Mouse (Mus musculus) forebrain, embryonic 13.5 days (tissue): ENCODE measurements at regions not wholly inside any gene's neighbourhood (a gene's known extent, or its start where the extent isn't known, plus 50 kb on each side); places are given as distances from the start of the nearest gene placed in this dataset.

Experiments
- ATAC-seq: fragments of 200-750 bp; cut with Nextera tagmentation; 2 replicates; pipeline ENCODE4 v1.8.0; 2017
- H3K27ac ChIP-seq: fragments of 300-500 bp; sonication (generic); 2 replicates; pipeline ENCODE4 v1.5.1; 2015; ENCODE audit warnings: inconsistent platforms, mild to moderate bottlenecking, moderate library complexity
- H3K27me3 ChIP-seq: fragments of 300-500 bp; sonication (generic); 2 replicates; pipeline ENCODE4 v1.6.1; 2015; ENCODE audit warnings: mild to moderate bottlenecking, inconsistent platforms
- H3K36me3 ChIP-seq: fragments of 300-500 bp; sonication (generic); 2 replicates; pipeline ENCODE4 v1.6.1; 2015; ENCODE audit warnings: mild to moderate bottlenecking, inconsistent platforms; ENCODE audit not compliant: poor library complexity, severe bottlenecking
- H3K4me1 ChIP-seq: fragments of 300-500 bp; sonication (generic); 2 replicates; pipeline ENCODE4 v1.6.1; 2015; ENCODE audit warnings: inconsistent platforms
- H3K4me2 ChIP-seq: fragments of 300-500 bp; sonication (generic); 2 replicates; pipeline ENCODE4 v1.6.1; 2015; ENCODE audit warnings: inconsistent platforms, mild to moderate bottlenecking, moderate library complexity
- H3K4me3 ChIP-seq: fragments of 300-500 bp; sonication (generic); 2 replicates; pipeline ENCODE4 v1.5.1; 2015; ENCODE audit warnings: mild to moderate bottlenecking, inconsistent platforms
- H3K9ac ChIP-seq: fragments of 300-500 bp; sonication (generic); 2 replicates; pipeline ENCODE4 v1.6.1; 2015; ENCODE audit warnings: mild to moderate bottlenecking, inconsistent platforms
- H3K9me3 ChIP-seq: fragments of 300-500 bp; sonication (generic); replicated peaks from 2 replicates; pipeline ENCODE4 v1.6.1; 2016; ENCODE audit warnings: inconsistent platforms
- WGBS: fragments of 180-500 bp; shearing (Covaris S2); methylation state at CpG from one replicate; pipeline ENCODE4 v1.1.7; 2015; 5-methylcytosine and 5-hydroxymethylcytosine counted together

DNA sequence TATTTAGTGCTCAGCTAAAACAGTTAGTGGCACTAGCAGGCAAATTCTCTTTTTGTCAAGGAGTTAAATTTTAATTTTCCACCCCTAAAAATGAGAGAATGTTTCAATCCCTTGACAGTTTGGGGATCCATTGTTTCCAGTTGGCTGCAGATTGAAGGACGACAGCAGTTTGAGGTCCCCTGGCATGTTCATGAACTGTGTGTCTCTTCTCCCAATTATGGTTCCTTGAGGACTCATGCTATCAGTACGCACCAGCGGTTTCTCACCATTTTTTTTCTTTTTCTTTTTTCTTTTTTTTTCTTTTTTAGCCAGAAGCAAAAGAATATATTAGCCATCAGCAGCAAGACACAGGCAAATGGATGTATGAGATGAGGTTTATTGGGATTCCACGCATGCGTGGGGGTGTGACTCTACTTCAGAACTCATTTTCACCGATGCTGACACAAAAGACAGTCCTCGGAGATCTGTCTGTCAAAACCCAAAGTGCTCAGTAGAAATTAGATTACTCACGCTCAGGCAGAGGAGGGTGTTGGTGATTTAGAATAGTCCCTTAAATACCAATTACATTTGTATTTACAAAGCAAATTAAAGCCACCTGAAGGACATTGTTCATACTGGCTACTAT, 157.8 kb upstream of the Arrdc4 start:
- Histone ChIP-seq H3K4me1 (peaks cover 20% of the 10 kb centered on the region), H3K27me3 (no peaks in the 10 kb centered on the region), H3K9ac (no peak overlapping the region), H3K9me3 (no peaks in the 10 kb centered on the region; the same call in 1 of the 2 replicates), H3K36me3 (no peaks in the 10 kb centered on the region), H3K27ac (peak overlapping the region; percentile 37; the same call in 1 of the 2 replicates), H3K4me3 (no peak overlapping the region), H3K4me2 (no peak overlapping the region)
- ATAC-seq = peak; percentile 63
- 32% methylated on average over 8 of the region's 8 CpGs for WGBS

DNA sequence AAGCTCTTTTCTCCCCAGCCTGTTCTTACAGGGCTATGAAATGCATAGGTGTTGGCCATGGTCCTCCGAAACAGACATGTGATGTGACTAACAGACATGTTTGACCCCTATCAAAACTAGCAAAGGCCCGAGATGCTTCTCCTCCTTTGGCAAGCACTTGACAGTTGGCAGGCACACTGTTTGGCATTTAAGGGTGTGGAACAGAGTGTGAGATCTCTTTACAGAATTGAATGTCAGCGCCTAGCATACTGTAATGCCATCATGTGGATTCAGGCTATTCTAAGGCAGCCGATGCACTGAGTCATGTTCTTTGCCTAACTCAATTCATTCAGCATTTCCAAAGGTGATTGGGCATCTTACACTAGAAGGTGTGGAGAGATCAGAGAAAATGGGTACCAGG, 156.8 kb upstream of the Arrdc4 start:
- no peaks in the 10 kb centered on the region; the same call in 1 of the 2 replicates for H3K9me3 ChIP-seq
- H3K9ac ChIP-seq = no peak overlapping the region
- no peaks in the 10 kb centered on the region for H3K27me3 ChIP-seq
- peaks cover 20% of the 10 kb centered on the region for H3K4me1 ChIP-seq
- H3K4me2 ChIP-seq = no peak overlapping the region
- H3K27ac ChIP-seq = no peak overlapping the region
- WGBS = 91% methylated on average over 4 of the region's 4 CpGs
- H3K4me3 ChIP-seq = no peak overlapping the region
- 0 out of 2 replicates have a peak, but pooled peaks have one; percentile 23 for ATAC-seq
- no peaks in the 10 kb centered on the region for H3K36me3 ChIP-seq

DNA sequence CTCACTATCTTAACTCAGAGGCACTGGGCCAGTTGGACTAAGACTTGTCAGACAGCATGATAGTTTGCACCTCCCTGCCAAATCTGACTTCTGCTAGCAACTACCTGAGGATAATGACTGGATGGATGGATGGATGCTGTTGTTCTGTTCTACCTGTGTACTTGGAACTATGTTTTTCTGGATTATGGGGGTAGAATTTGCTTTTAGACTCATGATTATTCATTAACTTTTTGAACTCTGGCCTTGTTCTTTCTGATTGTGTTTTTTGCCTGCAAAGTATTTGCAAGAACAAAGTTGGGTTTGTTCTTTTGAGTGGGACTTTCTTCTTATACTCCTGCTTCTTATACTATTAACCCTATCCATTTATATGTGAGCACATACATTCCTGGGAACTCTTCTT, 137.1 kb upstream of the Arrdc4 start:
- no peak for ATAC-seq
- H3K4me2 ChIP-seq = no peak overlapping the region
- no peak overlapping the region for H3K27ac ChIP-seq
- no peaks in the 10 kb centered on the region for H3K9me3 ChIP-seq
- H3K4me1 ChIP-seq = no peaks in the 10 kb centered on the region
- H3K4me3 ChIP-seq = no peak overlapping the region
- no peak overlapping the region for H3K9ac ChIP-seq
- no peaks in the 10 kb centered on the region for H3K27me3 ChIP-seq
- H3K36me3 ChIP-seq = no peaks in the 10 kb centered on the region

GRCm38 (mm10) chr7:68873008-68873407, 124.0 kb upstream of the Arrdc4 start:
- Histone ChIP-seq H3K4me2 (no peak overlapping the region), H3K4me1 (no peaks in the 10 kb centered on the region), H3K9ac (no peak overlapping the region), H3K4me3 (no peak overlapping the region), H3K9me3 (no peaks in the 10 kb centered on the region), H3K27ac (no peak overlapping the region), H3K36me3 (no peaks in the 10 kb centered on the region), H3K27me3 (no peaks in the 10 kb centered on the region)
- WGBS = 65% methylated on average over 5 of the region's 5 CpGs
- no peak for ATAC-seq

GRCm38 (mm10) chr7:68864322-68865031, 115.4 kb upstream of the Arrdc4 start:
- no peaks in the 10 kb centered on the region for H3K36me3 ChIP-seq
- H3K4me2 ChIP-seq = no peak overlapping the region
- no peak overlapping the region for H3K27ac ChIP-seq
- WGBS = 35% methylated on average over 7 of the region's 7 CpGs
- no peaks in the 10 kb centered on the region for H3K9me3 ChIP-seq
- no peak overlapping the region for H3K9ac ChIP-seq
- no peaks in the 10 kb centered on the region for H3K27me3 ChIP-seq
- peak; percentile 82 for ATAC-seq
- H3K4me3 ChIP-seq = no peak overlapping the region
- peaks cover 15% of the 10 kb centered on the region for H3K4me1 ChIP-seq

GRCm38 (mm10) chr7:68858471-68859210, 109.6 kb upstream of the Arrdc4 start:
- Histone ChIP-seq H3K27me3 (no peaks in the 10 kb centered on the region), H3K9me3 (no peaks in the 10 kb centered on the region), H3K27ac (no peak overlapping the region), H3K4me2 (no peak overlapping the region), H3K9ac (no peak overlapping the region), H3K4me1 (peaks cover 10% of the 10 kb centered on the region), H3K36me3 (no peaks in the 10 kb centered on the region), H3K4me3 (no peak overlapping the region)
- ATAC-seq = peak; percentile 97
- 57% methylated on average over 2 of the region's 2 CpGs for WGBS

- H3K4me1 ChIP-seq = no peaks in the 10 kb centered on the region
- H3K36me3 ChIP-seq = no peaks in the 10 kb centered on the region
- H3K9ac ChIP-seq = no peak overlapping the region
- H3K27me3 ChIP-seq = no peaks in the 10 kb centered on the region
- ATAC-seq = 0 out of 2 replicates have a peak, but pooled peaks have one; percentile 51
- H3K4me2 ChIP-seq = no peak overlapping the region
- no peak overlapping the region for H3K27ac ChIP-seq
- 58% methylated on average over 3 of the region's 3 CpGs for WGBS
- no peaks in the 10 kb centered on the region for H3K9me3 ChIP-seq
- no peak overlapping the region for H3K4me3 ChIP-seq
Observed at GRCm38 (mm10) chr7:68851981-68852575, 103.0 kb upstream of the Arrdc4 start.

- H3K27ac ChIP-seq = no peak overlapping the region
Observed at GRCm38 (mm10) chr7:68844606-68845005, 95.6 kb upstream of the Arrdc4 start.

GRCm38 (mm10) chr7:68843374-68843773, 94.3 kb upstream of the Arrdc4 start:
- no peak for ATAC-seq
- H3K9ac ChIP-seq = no peak overlapping the region
- no peaks in the 10 kb centered on the region for H3K27me3 ChIP-seq
- H3K4me2 ChIP-seq = no peak overlapping the region
- WGBS = 61% methylated on average over 4 of the region's 4 CpGs
- H3K27ac ChIP-seq = no peak overlapping the region
- H3K4me3 ChIP-seq = no peak overlapping the region
- no peaks in the 10 kb centered on the region for H3K9me3 ChIP-seq
- no peaks in the 10 kb centered on the region for H3K4me1 ChIP-seq
- H3K36me3 ChIP-seq = no peaks in the 10 kb centered on the region

More at GRCm38 (mm10) chr7:68844606-68845005, 95.6 kb upstream of the Arrdc4 start:
- H3K27me3 ChIP-seq = no peaks in the 10 kb centered on the region
- H3K9ac ChIP-seq = no peak overlapping the region
- no peaks in the 10 kb centered on the region for H3K4me1 ChIP-seq
- H3K4me3 ChIP-seq = no peak overlapping the region
- H3K9me3 ChIP-seq = no peaks in the 10 kb centered on the region
- 81% methylated on average over 7 of the region's 7 CpGs for WGBS
- ATAC-seq = no peak
- no peaks in the 10 kb centered on the region for H3K36me3 ChIP-seq
- no peak overlapping the region for H3K4me2 ChIP-seq

GRCm38 (mm10) chr7:68833977-68834791, 85.1 kb upstream of the Arrdc4 start:
- Histone ChIP-seq H3K4me3 (no peak overlapping the region), H3K9me3 (no peaks in the 10 kb centered on the region), H3K4me2 (no peak overlapping the region), H3K27ac (no peak overlapping the region), H3K4me1 (0 out of 2 replicates have a peak, but pooled peaks cover 3% of the 10 kb centered on the region), H3K36me3 (no peaks in the 10 kb centered on the region), H3K27me3 (no peaks in the 10 kb centered on the region), H3K9ac (no peak overlapping the region)
- peak; percentile 54 for ATAC-seq
- 43% methylated on average over 10 of the region's 10 CpGs for WGBS

DNA sequence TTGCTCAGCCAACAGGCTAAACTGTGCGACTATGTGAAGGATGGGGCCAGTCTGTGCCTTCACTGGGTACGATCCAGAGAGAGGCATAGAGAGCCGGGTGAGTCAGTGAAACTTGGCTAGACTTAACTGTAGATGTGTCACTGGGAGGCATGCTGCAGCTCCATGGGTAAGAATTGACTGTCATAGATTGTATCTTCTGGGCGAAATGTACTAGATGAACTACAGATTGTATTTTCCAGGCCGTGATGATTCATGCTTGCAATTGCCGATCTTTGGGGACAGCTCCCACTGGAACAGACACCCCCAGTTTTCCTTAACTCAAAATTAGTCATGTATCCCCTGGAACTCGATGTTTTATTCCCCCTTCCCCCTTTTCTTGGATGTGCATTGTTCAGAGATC, 84.5 kb upstream of the Arrdc4 start:
- no peak overlapping the region for H3K4me2 ChIP-seq
- H3K4me3 ChIP-seq = no peak overlapping the region
- no peak overlapping the region for H3K9ac ChIP-seq
- ATAC-seq = no peak
- no peaks in the 10 kb centered on the region for H3K9me3 ChIP-seq
- no peak overlapping the region for H3K27ac ChIP-seq
- no peaks in the 10 kb centered on the region for H3K36me3 ChIP-seq
- WGBS = 81% methylated on average over 7 of the region's 7 CpGs
- no peaks in the 10 kb centered on the region for H3K27me3 ChIP-seq
- 0 out of 2 replicates have a peak, but pooled peaks cover 3% of the 10 kb centered on the region for H3K4me1 ChIP-seq
